Mouse (Mus musculus) CH12.LX (cell line): ENCODE data around the gene Gsg1l. TPM values are rescaled to one million over a fixed set of nuclear protein-coding genes. Genes with fewer than 3 reads are reported as not detected.

Experiments used
- DNase-seq: peaks from one replicate; pipeline ENCODE4 v3.0.0-alpha.2; 2013; ENCODE audit errors: extremely low read depth
- H3K27ac ChIP-seq: 2 replicates; pipeline ENCODE4 v1.5.1; 2012; ENCODE audit warnings: low read depth, mild to moderate bottlenecking, control low read depth, moderate library complexity; ENCODE audit not compliant: insufficient read depth
- H3K27me3 ChIP-seq: replicated peaks from 2 replicates; pipeline ENCODE3; 2012; ENCODE audit warnings: inconsistent platforms
- H3K36me3 ChIP-seq, 2 experiments: replicated peaks in 1 of 2; 2 replicates each; pipeline versions ENCODE3 to v1.6.1; 2012; ENCODE audit warnings: inconsistent platforms in 1 of 2, low read length in 1 of 2, mild to moderate bottlenecking in 1 of 2, mixed read lengths in 1 of 2, moderate library complexity in 1 of 2; ENCODE audit not compliant: control insufficient read depth in 1 of 2, insufficient read depth in 1 of 2
- H3K4me1 ChIP-seq, 2 experiments: 2 replicates each; pipeline ENCODE4 v1.6.1; 2012; ENCODE audit warnings: inconsistent platforms in 1 of 2, moderate library complexity in 1 of 2; ENCODE audit not compliant: insufficient read depth in 2 of 2, control insufficient read depth in 1 of 2
- H3K4me2 ChIP-seq: 2 replicates; pipeline ENCODE4 v1.6.1; 2012; ENCODE audit warnings: low read depth, mild to moderate bottlenecking, control low read depth; ENCODE audit not compliant: poor library complexity, insufficient read depth, severe bottlenecking
- H3K4me3 ChIP-seq, 3 experiments: fragments of 150-350 bp in 1 of 3; sonication (generic) in 1 of 3; replicated peaks in 1 of 3; 2 replicates each; pipeline versions ENCODE3 to v1.5.1; 2011 to 2012; ENCODE audit warnings: low read depth in 2 of 3, low read length in 2 of 3, mild to moderate bottlenecking in 2 of 3, moderate library complexity in 2 of 3, control low read depth in 1 of 3, improper control_type of control experiment in 1 of 3, inconsistent platforms in 1 of 3, mixed read lengths in 1 of 3; ENCODE audit not compliant: poor library complexity in 1 of 3
- H3K79me2 ChIP-seq: replicated peaks from 2 replicates; pipeline ENCODE4 v1.6.1; 2012; ENCODE audit warnings: mild to moderate bottlenecking, moderate library complexity; ENCODE audit not compliant: control insufficient read depth, poor library complexity, insufficient read depth, severe bottlenecking; ENCODE audit errors: extremely low read depth
- H3K9ac ChIP-seq: 2 replicates; pipeline ENCODE4 v1.6.1; 2012; ENCODE audit warnings: low read depth, mild to moderate bottlenecking, control low read depth, moderate library complexity; ENCODE audit not compliant: insufficient read depth
- H3K9me3 ChIP-seq: replicated peaks from 2 replicates; pipeline ENCODE3; 2012; ENCODE audit warnings: low read length, inconsistent platforms, mixed read lengths
- BHLHE40 ChIP-seq: IDR thresholded peaks from 2 replicates; pipeline ENCODE4 v1.6.1; 2011; ENCODE audit warnings: mild to moderate bottlenecking, low read depth, low read length, improper control_type of control experiment
- CHD1 ChIP-seq: IDR thresholded peaks from 2 replicates; pipeline ENCODE4 v1.6.1; 2012; ENCODE audit warnings: low read depth, low read length, improper control_type of control experiment, inconsistent platforms
- E2F4 ChIP-seq: IDR thresholded peaks from 2 replicates; pipeline ENCODE4 v1.6.1; 2011; ENCODE audit warnings: low read depth, low read length, improper control_type of control experiment; ENCODE audit not compliant: insufficient replicate concordance
- ETS1 ChIP-seq: conservative IDR thresholded peaks from 2 replicates; pipeline ENCODE4 v1.6.1; 2012; ENCODE audit warnings: low read depth, mild to moderate bottlenecking, inconsistent platforms, low read length, improper control_type of control experiment, moderate library complexity
- HCFC1 ChIP-seq: IDR thresholded peaks from 2 replicates; pipeline ENCODE4 v1.6.1; 2012; ENCODE audit warnings: low read depth, mild to moderate bottlenecking, inconsistent platforms, low read length, improper control_type of control experiment
- IRF4 ChIP-seq: IDR thresholded peaks from 2 replicates; pipeline ENCODE4 v1.6.1; 2014; ENCODE audit warnings: low read depth, mild to moderate bottlenecking, inconsistent platforms, low read length, improper control_type of control experiment
- KAT2A ChIP-seq: IDR thresholded peaks from 2 replicates; pipeline ENCODE4 v1.6.1; 2012; ENCODE audit warnings: low read length, improper control_type of control experiment, inconsistent platforms; ENCODE audit not compliant: insufficient replicate concordance
- MAFK ChIP-seq: IDR thresholded peaks from 2 replicates; pipeline ENCODE4 v1.6.1; 2011; ENCODE audit warnings: low read length, improper control_type of control experiment; ENCODE audit not compliant: insufficient replicate concordance
- MAZ ChIP-seq: IDR thresholded peaks from 2 replicates; pipeline ENCODE4 v1.6.1; 2012; ENCODE audit warnings: low read depth, mild to moderate bottlenecking, inconsistent platforms, low read length, improper control_type of control experiment, moderate library complexity
- MYC ChIP-seq: IDR thresholded peaks from 2 replicates; pipeline ENCODE4 v1.6.1; 2011; ENCODE audit warnings: low read depth, mild to moderate bottlenecking, improper control_type of control experiment, low read length
- PAX5 ChIP-seq: IDR thresholded peaks from 2 replicates; pipeline ENCODE4 v1.6.1; 2012; ENCODE audit warnings: low read length, inconsistent platforms, mixed read lengths
- POLR2AphosphoS2 ChIP-seq: IDR thresholded peaks from 2 replicates; pipeline ENCODE4 v1.6.1; 2011; ENCODE audit warnings: low read depth, low read length, improper control_type of control experiment
- RCOR1 ChIP-seq: conservative IDR thresholded peaks from 2 replicates; pipeline ENCODE4 v1.6.1; 2012; ENCODE audit warnings: low read depth, mild to moderate bottlenecking, inconsistent platforms, low read length, improper control_type of control experiment
- SIN3A ChIP-seq: IDR thresholded peaks from 2 replicates; pipeline ENCODE4 v1.6.1; 2012; ENCODE audit warnings: low read length, improper control_type of control experiment, inconsistent platforms
- SMC3 ChIP-seq: IDR thresholded peaks from 2 replicates; pipeline ENCODE4 v1.6.1; 2011; ENCODE audit warnings: low read depth, low read length, improper control_type of control experiment
- TBP ChIP-seq: conservative IDR thresholded peaks from 2 replicates; pipeline ENCODE4 v1.6.1; 2011; ENCODE audit warnings: low read depth, low read length, improper control_type of control experiment
- UBTF ChIP-seq: IDR thresholded peaks from 2 replicates; pipeline ENCODE4 v1.6.1; 2012; ENCODE audit warnings: low read depth, mild to moderate bottlenecking, inconsistent platforms, low read length, improper control_type of control experiment, moderate library complexity
- ZKSCAN1 ChIP-seq: IDR thresholded peaks from 2 replicates; pipeline ENCODE4 v1.6.1; 2012; ENCODE audit warnings: low read depth, inconsistent platforms, low read length, improper control_type of control experiment, borderline replicate concordance
- ZMIZ1 ChIP-seq: IDR thresholded peaks from 2 replicates; pipeline ENCODE4 v1.6.1; 2012; ENCODE audit warnings: low read depth, mild to moderate bottlenecking, inconsistent platforms, low read length, improper control_type of control experiment
- dilution Hi-C: fragments of 300-500 bp; cut with MboI; formaldehyde crosslinking; loops from 2 replicates; pipeline ENCODE4 v1.14.3; 2020; ENCODE audit warnings: low sequenced_read_pairs; ENCODE audit not compliant: extremely low pct_unique_long_range_greater_than_20kb, extremely low pct_ligation_motif_present
- in situ Hi-C: fragments of 300-500 bp; cut with MboI; formaldehyde crosslinking; loops from 3 replicates; pipeline ENCODE4 v1.14.3; 2019; ENCODE audit warnings: low sequenced_read_pairs, low pct_ligation_motif_present, low pct_unique_long_range_greater_than_20kb, mixed read lengths
- polyA plus RNA-seq: library from polyadenylated mRNA; unstranded; fragments of >175 nt; gene quantifications from 2 replicates; pipeline ENCODE4 v1.2.1, GENCODE M21; 2012; ENCODE audit warnings: low read depth; ENCODE audit not compliant: insufficient read length
- total RNA-seq, 2 experiments: library from RNA; depleted of rRNA; stranded (reverse); fragments of 300-350 nt in 1 of 2; fragments of >200 nt in 1 of 2; gene quantifications; 2 replicates each; pipeline ENCODE4 v1.2.3; 2012 to 2014

The Gsg1l gene
- total and polyA plus RNA-seq, 3 experiments = not detected

- dilution Hi-C loops = no loop called here
These were observed 15.4 kb downstream of the Gsg1l start for GRCm38 (mm10) chr7:126066777-126067176.

GRCm38 (mm10) chr7:126065243-126065876, 16.9 kb downstream of the Gsg1l start:
- DNase-seq = no peak
- H3K4me3 ChIP-seq = no peak overlapping the region
- no peaks in the 10 kb centered on the region for H3K79me2 ChIP-seq
- in situ Hi-C loops = no loop called here
- H3K4me1 ChIP-seq = no peaks in the 10 kb centered on the region
- dilution Hi-C loops = no loop called here
- H3K27ac ChIP-seq = no peak overlapping the region
- peaks cover 39% of the 10 kb centered on the region for H3K27me3 ChIP-seq
- no peak for TF ChIP-seq ZKSCAN1
- no peak for TF ChIP-seq ZMIZ1
- no peak for TF ChIP-seq UBTF
- TF ChIP-seq MAZ = no peak
- TF ChIP-seq PAX5 = no peak
- no peak for TF ChIP-seq SIN3A
- no peak for TF ChIP-seq ETS1
- TF ChIP-seq IRF4 = no peak
- no peak for TF ChIP-seq POLR2AphosphoS2
- TF ChIP-seq BHLHE40 = no peak
- peaks cover 12% of the 10 kb centered on the region for H3K9me3 ChIP-seq
- H3K9ac ChIP-seq = no peak overlapping the region
- no peaks in the 10 kb centered on the region for H3K36me3 ChIP-seq
- H3K4me2 ChIP-seq = no peak overlapping the region

More at GRCm38 (mm10) chr7:126066777-126067176, 15.4 kb downstream of the Gsg1l start:
- Histone ChIP-seq H3K4me1 (no peaks in the 10 kb centered on the region), H3K9me3 (peaks cover 12% of the 10 kb centered on the region), H3K27ac (no peak overlapping the region), H3K4me2 (no peak overlapping the region), H3K27me3 (peaks cover 27% of the 10 kb centered on the region), H3K4me3 (no peak overlapping the region), H3K36me3 (no peaks in the 10 kb centered on the region), H3K9ac (no peak overlapping the region), H3K79me2 (no peaks in the 10 kb centered on the region)
- DNase-seq = no peak
- TF ChIP-seq E2F4 = no peak
- in situ Hi-C loops = no loop called here

- Histone ChIP-seq H3K4me2 (no peak overlapping the region), H3K27me3 (peaks cover 44% of the 10 kb centered on the region), H3K9ac (no peak overlapping the region), H3K79me2 (no peaks in the 10 kb centered on the region), H3K27ac (no peak overlapping the region), H3K9me3 (peaks cover 5% of the 10 kb centered on the region), H3K36me3 (no peaks in the 10 kb centered on the region), H3K4me3 (no peak overlapping the region), H3K4me1 (no peaks in the 10 kb centered on the region)
- dilution Hi-C loops = no loop called here
- no peak for DNase-seq
- no peak for TF ChIP-seq TBP
- no peak for TF ChIP-seq MYC
- no peak for TF ChIP-seq RCOR1
- TF ChIP-seq ETS1 = no peak
- no peak for TF ChIP-seq UBTF
- no peak for TF ChIP-seq HCFC1
- no peak for TF ChIP-seq KAT2A
- TF ChIP-seq CHD1 = no peak
- TF ChIP-seq MAFK = no peak
- TF ChIP-seq SMC3 = no peak
- in situ Hi-C loops = no loop called here
These were observed 20.0 kb downstream of the Gsg1l start for GRCm38 (mm10) chr7:126062228-126062627.
